Comparison of ENCODE assay signal across 11 mouse cellular contexts in the genomic region with DNA sequence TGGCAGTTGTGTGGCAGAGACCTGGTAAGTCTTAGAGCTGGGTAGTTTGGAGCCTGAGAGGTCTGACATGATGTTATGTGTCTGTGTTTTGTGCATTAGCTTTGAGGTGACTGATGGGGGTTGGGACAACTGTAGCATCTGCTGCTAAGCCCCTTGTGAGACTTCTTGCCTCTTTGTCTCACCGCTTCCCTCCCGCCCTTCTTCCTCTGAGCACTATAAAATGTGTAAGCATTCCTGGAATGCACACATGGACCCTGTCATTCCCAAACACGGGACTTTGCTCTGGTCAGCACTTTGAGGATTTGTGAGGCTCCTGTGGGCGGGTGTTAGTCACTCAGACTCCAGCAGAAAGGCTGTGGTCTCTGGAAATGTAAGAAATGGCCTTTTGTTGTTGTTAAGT. TPM values are rescaled to one million over a fixed set of nuclear protein-coding genes. Genes with fewer than 3 reads are reported as not detected.
A peak's percentile ranks its signal among the peaks of the same experiment; 100 is the strongest.
DNase-seq lines count a peak whose midpoint lies in the region; ATAC-seq lines count a peak whose summit lies in the region.
"Had no signal": no experiment of that assay in that cellular context is flagged by ENCODE, and none has a peak within 500 bp of the region (broad histone marks: within the 10 kb centered on the region; RNA-seq: fewer than 3 reads in every experiment).

No protein-coding gene starts in this region.

- no peak overlapping the region for H3K4me2 ChIP-seq in heart, embryonic 11.5 days
- peak overlapping the region; percentile 26; the same call in 1 of the 2 replicates for H3K4me2 ChIP-seq in intestine, embryonic 15.5 days (replicated peaks)
- no peak overlapping the region for H3K4me2 ChIP-seq in liver, embryonic 16.5 days (ENCODE audit: low read depth, low read length)
- H3K4me2 ChIP-seq: liver, embryonic 15.5 days had no signal

- no peaks in the 10 kb centered on the region for H3K27me3 ChIP-seq in heart, embryonic 11.5 days (ENCODE audit: control insufficient read depth, insufficient read depth, low read length)
- no peaks in the 10 kb centered on the region for H3K27me3 ChIP-seq in intestine, embryonic 15.5 days (replicated peaks)
- no peaks in the 10 kb centered on the region for H3K27me3 ChIP-seq in liver, embryonic 16.5 days (ENCODE audit: control insufficient read depth, insufficient read depth, low read depth, low read length)
- H3K27me3 ChIP-seq: liver, embryonic 15.5 days had no signal

- no peak overlapping the region for H3K4me3 ChIP-seq in heart, embryonic 11.5 days (ENCODE audit: low read depth, low read length)
- no peak overlapping the region for H3K4me3 ChIP-seq in intestine, embryonic 15.5 days (replicated peaks)
- H3K4me3 ChIP-seq in liver, embryonic 16.5 days (ENCODE audit: low read depth, low read length) = no peak overlapping the region
- H3K4me3 ChIP-seq: liver, embryonic 15.5 days had no signal

- ATAC-seq in heart, embryonic 11.5 days (replicated peaks; ENCODE audit: insufficient number of reproducible peaks, low FRiP score, low TSS enrichment) = peak; percentile 40; the same call in 1 of the 2 replicates
- peak; percentile 66 for ATAC-seq in intestine, embryonic 15.5 days
- ATAC-seq in liver, embryonic 16.5 days (ENCODE audit: low read depth) = 0 out of 2 replicates have a peak, but pooled peaks have one; percentile 47
- ATAC-seq: CD4-positive, CD25-positive, alpha-beta regulatory T cell, adult 4 months had no signal

- no peaks in the 10 kb centered on the region for H3K9me3 ChIP-seq in heart, embryonic 11.5 days (replicated peaks; ENCODE audit: control insufficient read depth, low read length)
- H3K9me3 ChIP-seq in intestine, embryonic 15.5 days = no peaks in the 10 kb centered on the region
- no peaks in the 10 kb centered on the region for H3K9me3 ChIP-seq in liver, embryonic 16.5 days (replicated peaks; ENCODE audit: control insufficient read depth, low read length)
- H3K9me3 ChIP-seq: liver, embryonic 15.5 days had no signal

- peaks cover 79% of the 10 kb centered on the region for H3K4me1 ChIP-seq in heart, embryonic 11.5 days (ENCODE audit: control insufficient read depth, insufficient read depth, low read length)
- peaks cover 73% of the 10 kb centered on the region for H3K4me1 ChIP-seq in intestine, embryonic 15.5 days (replicated peaks)
- H3K4me1 ChIP-seq in liver, embryonic 16.5 days (ENCODE audit: control insufficient read depth, low read depth, low read length) = peaks cover 10% of the 10 kb centered on the region

- H3K36me3 ChIP-seq in heart, embryonic 11.5 days (ENCODE audit: control insufficient read depth, insufficient read depth, low read length) = no peaks in the 10 kb centered on the region
- H3K36me3 ChIP-seq in intestine, embryonic 15.5 days = no peaks in the 10 kb centered on the region
- no peaks in the 10 kb centered on the region for H3K36me3 ChIP-seq in liver, embryonic 16.5 days (ENCODE audit: control insufficient read depth, insufficient read depth)
- H3K36me3 ChIP-seq: liver, embryonic 15.5 days had no signal

- DNase-seq in heart, adult 9 months (ENCODE audit: low spot score in 2 of 2) = no peak
- peak; percentile 51 for DNase-seq in ZHBTc4 (ENCODE audit: low read depth, low spot score)
- no peak for DNase-seq in adrenal gland, postnatal 14 days
- DNase-seq in right cerebral cortex, postnatal 25 days = no peak
- no peak for DNase-seq in cerebellum, adult 9-11 months
- DNase-seq: cerebellum, adult 18-20 months had no signal

- H3K27ac ChIP-seq in heart, embryonic 11.5 days (ENCODE audit: low read depth, low read length) = peak overlapping the region; percentile 71
- H3K27ac ChIP-seq in intestine, embryonic 15.5 days = peak overlapping the region; percentile 88
- H3K27ac ChIP-seq in liver, embryonic 16.5 days (ENCODE audit: low read length) = no peak overlapping the region
- H3K27ac ChIP-seq: liver, embryonic 15.5 days had no signal

- 17% methylated on average over 4 of the region's 4 CpGs for WGBS in heart, embryonic 11.5 days (ENCODE audit: insufficient replicate concordance)
- 11% methylated on average over 4 of the region's 4 CpGs for WGBS in intestine, embryonic 15.5 days
- 51% methylated on average over 4 of the region's 4 CpGs for WGBS in liver, embryonic 16.5 days (ENCODE audit: insufficient replicate concordance)

- H3K9ac ChIP-seq in heart, embryonic 11.5 days (ENCODE audit: low read depth, low read length) = no peak overlapping the region
- no peak overlapping the region for H3K9ac ChIP-seq in intestine, embryonic 15.5 days
- no peak overlapping the region for H3K9ac ChIP-seq in liver, embryonic 16.5 days (ENCODE audit: low read depth, low read length)
- H3K9ac ChIP-seq: liver, embryonic 15.5 days had no signal

RNA-seq across cellular contexts. Expression of a gene that starts 36.7 kb away (rescaled TPM):
- polyA plus RNA-seq in heart, embryonic 11.5 days (2014; fragmentation: Nextera tagmentation; extraction: Ambion mirVana) = 96.6 and 97.3 TPM in 2 replicates
- 138 and 157 TPM in 2 replicates for polyA plus RNA-seq in intestine, embryonic 15.5 days (2015; fragmentation: Nextera tagmentation; extraction: Ambion mirVana)
- polyA plus RNA-seq in liver, embryonic 16.5 days (2015; fragmentation: Nextera tagmentation; extraction: Ambion mirVana) = 20.4 and 21.4 TPM in 2 replicates
- total RNA-seq in adrenal gland, postnatal 14 days (2021) = 56.7 and 59.4 TPM in 2 replicates
